Mouse (Mus musculus): ENCODE results near the gene Fads2. TPM values are rescaled to one million over a fixed set of nuclear protein-coding genes. Genes with fewer than 3 reads are reported as not detected.

Fads2 gene
- polyA plus RNA-seq, 2 experiments = 22.7 to 41.9 TPM

GRCm38 (mm10) chr19:10034785-10035447, 66.6 kb downstream of the Fads2 start:
- Histone ChIP-seq H3K4me1 (replicated peaks; ENCODE audit: control insufficient read depth in 2 of 2, insufficient read depth in 2 of 2, low read length in 1 of 2) (0 out of 4 replicates have a peak, but pooled peaks cover 0 to 8% of the 10 kb centered on the region in 2 experiments), H3K36me3 (replicated peaks; ENCODE audit: control insufficient read depth, insufficient read depth, low read depth) (peaks cover 80% of the 10 kb centered on the region), H3K4me3 (ENCODE audit: insufficient read depth in 1 of 2, low read depth in 2 of 2, low read length in 2 of 2) (no peak overlapping the region), H3K4me2 (ENCODE audit: low read depth) (no peak overlapping the region), H3K9ac (replicated peaks) (no peak overlapping the region), H3K27me3 (ENCODE audit: control insufficient read depth, insufficient read depth, low read length) (no peaks in the 10 kb centered on the region), H3K9me3 (ENCODE audit: control insufficient read depth, low read length) (no peaks in the 10 kb centered on the region), H3K27ac (no peak overlapping the region)
- no peak for TF ChIP-seq EP300 (IDR thresholded peaks at IDR 0.05; ENCODE audit: low read depth)
- peak; percentile 96 for TF ChIP-seq CTCF (IDR thresholded peaks at IDR 0.05; ENCODE audit: low read depth)
- peak; percentile 54 for ATAC-seq (ENCODE audit: insufficient read depth)
- WGBS (ENCODE audit: insufficient replicate concordance) = 68% methylated on average over 8 of the region's 8 CpGs
- peak in 1 of 3 experiments; percentile 57 for DNase-seq (ENCODE audit: low read depth in 3 of 3, low spot score in 3 of 3)

- Histone ChIP-seq H3K27ac (no peak overlapping the region), H3K9ac (replicated peaks) (no peak overlapping the region), H3K27me3 (ENCODE audit: control insufficient read depth, insufficient read depth, low read length) (no peaks in the 10 kb centered on the region), H3K36me3 (replicated peaks; ENCODE audit: control insufficient read depth, insufficient read depth, low read depth) (peaks cover 85% of the 10 kb centered on the region), H3K4me2 (ENCODE audit: low read depth) (no peak overlapping the region), H3K4me3 (ENCODE audit: insufficient read depth in 1 of 2, low read depth in 2 of 2, low read length in 2 of 2) (no peak overlapping the region), H3K4me1 (replicated peaks; ENCODE audit: control insufficient read depth in 2 of 2, insufficient read depth in 2 of 2, low read length in 1 of 2) (0 out of 4 replicates have a peak, but pooled peaks cover 0 to 8% of the 10 kb centered on the region in 2 experiments), H3K9me3 (ENCODE audit: control insufficient read depth, low read length) (no peaks in the 10 kb centered on the region)
- DNase-seq (ENCODE audit: low read depth in 3 of 3, low spot score in 3 of 3) (no peak), ATAC-seq (ENCODE audit: insufficient read depth) (peak; percentile 4; the same call in 1 of the 2 replicates)
- TF ChIP-seq CTCF (IDR thresholded peaks at IDR 0.05; ENCODE audit: low read depth) (no peak), EP300 (IDR thresholded peaks at IDR 0.05; ENCODE audit: low read depth) (no peak)
- WGBS (ENCODE audit: insufficient replicate concordance) = 83% methylated on average over 5 of the region's 5 CpGs
These were observed 67.2 kb downstream of the Fads2 start for GRCm38 (mm10) chr19:10034356-10034755.

- H3K4me3 ChIP-seq (ENCODE audit: insufficient read depth in 1 of 2, low read depth in 2 of 2, low read length in 2 of 2) = no peak overlapping the region
- H3K9me3 ChIP-seq (ENCODE audit: control insufficient read depth, low read length) = no peaks in the 10 kb centered on the region
- no peaks in the 10 kb centered on the region for H3K27me3 ChIP-seq (ENCODE audit: control insufficient read depth, insufficient read depth, low read length)
- H3K4me1 ChIP-seq (replicated peaks; ENCODE audit: control insufficient read depth in 2 of 2, insufficient read depth in 2 of 2, low read length in 1 of 2) = 0 out of 4 replicates have a peak, but pooled peaks cover 0 to 8% of the 10 kb centered on the region in 2 experiments
- 43% methylated on average over 8 of the region's 8 CpGs for WGBS (ENCODE audit: insufficient replicate concordance)
- H3K4me2 ChIP-seq (ENCODE audit: low read depth) = no peak overlapping the region
- TF ChIP-seq CTCF (IDR thresholded peaks at IDR 0.05; ENCODE audit: low read depth) (peak; percentile 97), EP300 (IDR thresholded peaks at IDR 0.05; ENCODE audit: low read depth) (no peak)
- ATAC-seq (ENCODE audit: insufficient read depth) (peak; percentile 44; the same call in 1 of the 2 replicates), DNase-seq (ENCODE audit: low read depth in 3 of 3, low spot score in 3 of 3) (no peak)
- H3K9ac ChIP-seq (replicated peaks) = no peak overlapping the region
- H3K36me3 ChIP-seq (replicated peaks; ENCODE audit: control insufficient read depth, insufficient read depth, low read depth) = peaks cover 94% of the 10 kb centered on the region
- H3K27ac ChIP-seq = no peak overlapping the region
These were observed 68.2 kb downstream of the Fads2 start for GRCm38 (mm10) chr19:10033211-10033973.

- Histone ChIP-seq H3K36me3 (replicated peaks; ENCODE audit: control insufficient read depth, insufficient read depth, low read depth) (peaks cover 97% of the 10 kb centered on the region), H3K4me2 (ENCODE audit: low read depth) (no peak overlapping the region), H3K4me1 (replicated peaks; ENCODE audit: control insufficient read depth in 2 of 2, insufficient read depth in 2 of 2, low read length in 1 of 2) (peaks cover 0 to 6% of the 10 kb centered on the region in 2 experiments; a peak in 2 of 4 replicates), H3K4me3 (ENCODE audit: insufficient read depth in 1 of 2, low read depth in 2 of 2, low read length in 2 of 2) (no peak overlapping the region), H3K9ac (replicated peaks) (no peak overlapping the region), H3K9me3 (ENCODE audit: control insufficient read depth, low read length) (no peaks in the 10 kb centered on the region), H3K27me3 (ENCODE audit: control insufficient read depth, insufficient read depth, low read length) (no peaks in the 10 kb centered on the region), H3K27ac (no peak overlapping the region)
- DNase-seq (ENCODE audit: low read depth in 3 of 3, low spot score in 3 of 3) (no peak), ATAC-seq (ENCODE audit: insufficient read depth) (no peak)
- 97% methylated on average over 2 of the region's 2 CpGs for WGBS (ENCODE audit: insufficient replicate concordance)
- TF ChIP-seq CTCF (IDR thresholded peaks at IDR 0.05; ENCODE audit: low read depth) = no peak
- TF ChIP-seq EP300 (IDR thresholded peaks at IDR 0.05; ENCODE audit: low read depth) = no peak
These were observed 71.8 kb downstream of the Fads2 start for GRCm38 (mm10) chr19:10029746-10030145.

Measured in liver, embryonic 14.5 days (tissue).